Mouse (Mus musculus) erythroblast, embryonic 14.5 days (primary cell): Measurements from ENCODE around the gene Anapc7. TPM values are rescaled to one million over a fixed set of nuclear protein-coding genes. Genes with fewer than 3 reads are reported as not detected.

Experiments used
- H3K27me3 ChIP-seq: 2 replicates; pipeline ENCODE4 v1.6.1; 2012; ENCODE audit warnings: inconsistent platforms; ENCODE audit not compliant: control insufficient read depth
- H3K36me3 ChIP-seq: 2 replicates; pipeline ENCODE4 v1.6.1; 2012; ENCODE audit warnings: mild to moderate bottlenecking, inconsistent platforms; ENCODE audit not compliant: control insufficient read depth
- H3K4me1 ChIP-seq: 2 replicates; pipeline ENCODE4 v1.6.1; 2012; ENCODE audit warnings: inconsistent platforms; ENCODE audit not compliant: control insufficient read depth
- H3K4me3 ChIP-seq: replicated peaks from 2 replicates; pipeline ENCODE3; 2012; ENCODE audit warnings: moderate library complexity, mild to moderate bottlenecking, inconsistent platforms
- H3K9me3 ChIP-seq: 2 replicates; pipeline ENCODE4 v1.6.1; 2012; ENCODE audit warnings: low read length, inconsistent platforms, mixed read lengths; ENCODE audit not compliant: control insufficient read depth
- GATA1 ChIP-seq: IDR thresholded peaks from 2 replicates; pipeline ENCODE4 v1.6.1; 2012; ENCODE audit warnings: low read length, inconsistent platforms, mixed read lengths
- TAL1 ChIP-seq: IDR thresholded peaks from 3 replicates; pipeline ENCODE4 v1.6.1; 2012; ENCODE audit warnings: low read length, inconsistent platforms, mixed read lengths
- polyA plus RNA-seq: library from polyadenylated mRNA; stranded (reverse); fragments of >175 nt; gene quantifications from 2 replicates; pipeline ENCODE4 v1.2.3, GENCODE M21; 2012

The Anapc7 gene
- polyA plus RNA-seq = 1.8 and 2.1 TPM in 2 replicates

GRCm38 (mm10) chr5:122421271-122422068, at the start of gene Anapc7:
Anapc7 (plus strand) TSS chr5:122421693.
- TF ChIP-seq GATA1 (no peak), TAL1 (no peak)
- Histone ChIP-seq H3K36me3 (peaks cover 11% of the 10 kb centered on the region), H3K4me1 (peaks cover 32% of the 10 kb centered on the region)

GRCm38 (mm10) chr5:122372192-122372769, 49.2 kb upstream of the Anapc7 start, which contains the start of gene Fam216a:
Fam216a (minus strand) TSS chr5:122372364.
- Histone ChIP-seq H3K27me3 (no peaks in the 10 kb centered on the region), H3K4me1 (peaks cover 30% of the 10 kb centered on the region), H3K9me3 (no peaks in the 10 kb centered on the region), H3K4me3 (peak within 1 kb of the TSS; percentile 66), H3K36me3 (peaks cover 65% of the 10 kb centered on the region)
- TF ChIP-seq GATA1 (peak; percentile 95), TAL1 (no peak)

More at GRCm38 (mm10) chr5:122421271-122422068, at the start of gene Anapc7:
- H3K4me3 ChIP-seq = peak within 1 kb of the TSS; percentile 97
- H3K9me3 ChIP-seq = peaks cover 5% of the 10 kb centered on the region; the same call in 1 of the 2 replicates
- H3K27me3 ChIP-seq = no peaks in the 10 kb centered on the region

- Histone ChIP-seq H3K4me1 (peaks cover 30% of the 10 kb centered on the region), H3K9me3 (no peaks in the 10 kb centered on the region), H3K4me3 (peak overlapping the region; percentile 66), H3K36me3 (peaks cover 60% of the 10 kb centered on the region), H3K27me3 (no peaks in the 10 kb centered on the region)
- TF ChIP-seq GATA1 (no peak), TAL1 (no peak)
Measured at GRCm38 (mm10) chr5:122372878-122373277, 48.6 kb upstream of the Anapc7 start.

- TF ChIP-seq TAL1 (no peak), GATA1 (no peak)
- Histone ChIP-seq H3K4me1 (peaks cover 20% of the 10 kb centered on the region), H3K36me3 (peaks cover 79% of the 10 kb centered on the region), H3K4me3 (no peak overlapping the region), H3K27me3 (no peaks in the 10 kb centered on the region), H3K9me3 (no peaks in the 10 kb centered on the region)
Measured at GRCm38 (mm10) chr5:122377101-122377833, 44.2 kb upstream of the Anapc7 start.

- TF ChIP-seq GATA1 (no peak), TAL1 (no peak)
- H3K36me3 ChIP-seq = peaks cover 85% of the 10 kb centered on the region
- H3K27me3 ChIP-seq = no peaks in the 10 kb centered on the region
- H3K4me3 ChIP-seq = no peak overlapping the region
- H3K4me1 ChIP-seq = peaks cover 17% of the 10 kb centered on the region
- no peaks in the 10 kb centered on the region for H3K9me3 ChIP-seq
Measured at GRCm38 (mm10) chr5:122378171-122378570, 43.3 kb upstream of the Anapc7 start.

GRCm38 (mm10) chr5:122379374-122380155, 41.9 kb upstream of the Anapc7 start:
- peaks cover 74% of the 10 kb centered on the region for H3K36me3 ChIP-seq
- peaks cover 7% of the 10 kb centered on the region for H3K4me1 ChIP-seq
- H3K4me3 ChIP-seq = no peak overlapping the region
- TF ChIP-seq GATA1 (no peak), TAL1 (no peak)
- no peaks in the 10 kb centered on the region for H3K27me3 ChIP-seq
- no peaks in the 10 kb centered on the region for H3K9me3 ChIP-seq

- Histone ChIP-seq H3K27me3 (no peaks in the 10 kb centered on the region), H3K4me3 (no peak overlapping the region), H3K36me3 (peaks cover 21% of the 10 kb centered on the region), H3K4me1 (peaks cover 22% of the 10 kb centered on the region), H3K9me3 (no peaks in the 10 kb centered on the region)
- no peak for TF ChIP-seq GATA1
- TF ChIP-seq TAL1 = no peak
Measured at GRCm38 (mm10) chr5:122390006-122390405, 31.5 kb upstream of the Anapc7 start.

GRCm38 (mm10) chr5:122390671-122391070, 30.8 kb upstream of the Anapc7 start:
- Histone ChIP-seq H3K36me3 (peaks cover 26% of the 10 kb centered on the region), H3K4me1 (peaks cover 24% of the 10 kb centered on the region), H3K9me3 (no peaks in the 10 kb centered on the region), H3K4me3 (no peak overlapping the region), H3K27me3 (no peaks in the 10 kb centered on the region)
- no peak for TF ChIP-seq TAL1
- no peak for TF ChIP-seq GATA1
